Comparison of ENCODE assay signal across 8 mouse cellular contexts in genomic region chr4:126839873-126840272, GRCm38 (mm10).
A peak's percentile ranks its signal among the peaks of the same experiment; 100 is the strongest.
DNase-seq lines count a peak whose midpoint lies in the region; ATAC-seq lines count a peak whose summit lies in the region.

No protein-coding gene starts in this region.

- no peaks in the 10 kb centered on the region for H3K27me3 ChIP-seq in forebrain, embryonic 15.5 days
- H3K27me3 ChIP-seq in hindbrain, embryonic 11.5 days (ENCODE audit: control insufficient read depth, insufficient read depth, low read length): no peaks in the 10 kb centered on the region

- H3K27ac ChIP-seq in forebrain, embryonic 15.5 days (replicated peaks): no peak overlapping the region
- no peak overlapping the region for H3K27ac ChIP-seq in hindbrain, embryonic 11.5 days (ENCODE audit: low read depth, low read length)

- peak; percentile 82 for DNase-seq in MN1 (ENCODE audit: low spot score)
- DNase-seq in c-Kit-positive CD71-negative TER-119-negative erythroid progenitor cells, embryonic 14.5 days (ENCODE audit: low read depth): peak; percentile 63
- DNase-seq in hindbrain, embryonic 11.5 days (ENCODE audit: low spot score): peak; percentile 93
- DNase-seq in layer of hippocampus, postnatal 25 days (ENCODE audit: extremely low spot score in 1 of 2, low spot score in 1 of 2): peak; percentile 93 to 98
- peak; percentile 91 for DNase-seq in lung, postnatal 36 days
- DNase-seq in right cerebral cortex, adult 18-20 months: peak; percentile 83
- peak; percentile 90 for DNase-seq in thymus, postnatal 4 days

- H3K4me1 ChIP-seq in forebrain, embryonic 15.5 days: peaks cover 5% of the 10 kb centered on the region
- H3K4me1 ChIP-seq in hindbrain, embryonic 11.5 days (replicated peaks; ENCODE audit: control insufficient read depth, insufficient read depth, low read length): no peaks in the 10 kb centered on the region

- 11% methylated on average over 7 of the region's 7 CpGs for WGBS in forebrain, embryonic 15.5 days
- 28% methylated on average over 7 of the region's 7 CpGs for WGBS in hindbrain, embryonic 11.5 days

- 0 out of 2 replicates have a peak, but pooled peaks have one; percentile 43 for ATAC-seq in forebrain, embryonic 15.5 days (replicated peaks)
- no peak for ATAC-seq in hindbrain, embryonic 11.5 days (ENCODE audit: low FRiP score)

- no peak overlapping the region for H3K9ac ChIP-seq in forebrain, embryonic 15.5 days (replicated peaks)
- no peak overlapping the region for H3K9ac ChIP-seq in hindbrain, embryonic 11.5 days (ENCODE audit: low read depth, low read length)

- H3K36me3 ChIP-seq in forebrain, embryonic 15.5 days: peaks cover 22% of the 10 kb centered on the region; the same call in 1 of the 2 replicates
- H3K36me3 ChIP-seq in hindbrain, embryonic 11.5 days (ENCODE audit: control insufficient read depth, insufficient read depth, low read length): 0 out of 2 replicates have a peak, but pooled peaks cover 3% of the 10 kb centered on the region

- H3K4me2 ChIP-seq in forebrain, embryonic 15.5 days (replicated peaks): no peak overlapping the region
- H3K4me2 ChIP-seq in hindbrain, embryonic 11.5 days (replicated peaks; ENCODE audit: low read depth, low read length): no peak overlapping the region

- H3K4me3 ChIP-seq in forebrain, embryonic 15.5 days: no peak overlapping the region
- no peak overlapping the region for H3K4me3 ChIP-seq in hindbrain, embryonic 11.5 days (ENCODE audit: low read depth, low read length)

- H3K9me3 ChIP-seq in forebrain, embryonic 15.5 days: no peaks in the 10 kb centered on the region
- H3K9me3 ChIP-seq in hindbrain, embryonic 11.5 days (ENCODE audit: control insufficient read depth, low read length): no peaks in the 10 kb centered on the region
